Mouse (Mus musculus): Measurements from ENCODE around the gene Snd1. TPM values are rescaled to one million over a fixed set of nuclear protein-coding genes. Genes with fewer than 3 reads are reported as not detected.

Gene Snd1
- 113 and 126 TPM in 2 replicates for polyA plus RNA-seq (2014; fragmentation: Nextera tagmentation; extraction: Ambion mirVana)

- no peak within 1 kb of the TSS for H3K4me3 ChIP-seq (ENCODE audit: low read depth, low read length)
- H3K27me3 ChIP-seq (ENCODE audit: control insufficient read depth, insufficient read depth, low read length), result no peaks in the 10 kb centered on the region
- H3K36me3 ChIP-seq (ENCODE audit: control insufficient read depth, insufficient read depth, low read length), result no peaks in the 10 kb centered on the region
- no peak within 1 kb of the TSS for H3K9ac ChIP-seq (replicated peaks; ENCODE audit: low read depth, low read length)
- WGBS, result 85% methylated on average over 5 of the region's 5 CpGs
- no peak for ATAC-seq (ENCODE audit: insufficient number of reproducible peaks, insufficient read depth, low FRiP score, low read depth)
- H3K9me3 ChIP-seq (ENCODE audit: control insufficient read depth, low read depth, low read length), result no peaks in the 10 kb centered on the region
- no peak within 1 kb of the TSS for H3K27ac ChIP-seq (ENCODE audit: low read length)
- no peak within 1 kb of the TSS for H3K4me2 ChIP-seq (replicated peaks; ENCODE audit: low read depth, low read length)
- no peaks in the 10 kb centered on the region for H3K4me1 ChIP-seq (ENCODE audit: control insufficient read depth, insufficient read depth, low read length)
Measured at GRCm38 (mm10) chr6:28474839-28475238, at the start of gene Snd1. Gene Snd1, plus strand, starts transcription at chr6:28475139.

GRCm38 (mm10) chr6:28427096-28427839 lies 47.7 kb upstream of the Snd1 start, which contains the start of gene Fscn3:
Gene Fscn3, plus strand, starts transcription at chr6:28427789.
- no peaks in the 10 kb centered on the region for H3K27me3 ChIP-seq (ENCODE audit: control insufficient read depth, insufficient read depth, low read length)
- H3K27ac ChIP-seq (ENCODE audit: low read length), result no peak within 1 kb of the TSS
- ATAC-seq (ENCODE audit: insufficient number of reproducible peaks, insufficient read depth, low FRiP score, low read depth), result no peak
- no peak within 1 kb of the TSS for H3K9ac ChIP-seq (replicated peaks; ENCODE audit: low read depth, low read length)
- peaks cover 8% of the 10 kb centered on the region; the same call in 1 of the 2 replicates for H3K4me1 ChIP-seq (ENCODE audit: control insufficient read depth, insufficient read depth, low read length)
- H3K36me3 ChIP-seq (ENCODE audit: control insufficient read depth, insufficient read depth, low read length), result peaks cover 15% of the 10 kb centered on the region
- H3K4me2 ChIP-seq (replicated peaks; ENCODE audit: low read depth, low read length), result no peak within 1 kb of the TSS
- H3K9me3 ChIP-seq (ENCODE audit: control insufficient read depth, low read depth, low read length), result no peaks in the 10 kb centered on the region
- H3K4me3 ChIP-seq (ENCODE audit: low read depth, low read length), result no peak within 1 kb of the TSS
- 77% methylated on average over 3 of the region's 3 CpGs for WGBS

GRCm38 (mm10) chr6:28428290-28428689 lies 46.6 kb upstream of the Snd1 start, which contains the start of gene Gcc1:
Gene Gcc1, minus strand, starts transcription at chr6:28428390.
- Histone ChIP-seq H3K27ac (ENCODE audit: low read length) (no peak within 1 kb of the TSS), H3K4me2 (replicated peaks; ENCODE audit: low read depth, low read length) (no peak within 1 kb of the TSS), H3K4me3 (ENCODE audit: low read depth, low read length) (no peak within 1 kb of the TSS), H3K36me3 (ENCODE audit: control insufficient read depth, insufficient read depth, low read length) (peaks cover 15% of the 10 kb centered on the region), H3K27me3 (ENCODE audit: control insufficient read depth, insufficient read depth, low read length) (no peaks in the 10 kb centered on the region), H3K4me1 (ENCODE audit: control insufficient read depth, insufficient read depth, low read length) (peaks cover 8% of the 10 kb centered on the region; the same call in 1 of the 2 replicates), H3K9me3 (ENCODE audit: control insufficient read depth, low read depth, low read length) (no peaks in the 10 kb centered on the region), H3K9ac (replicated peaks; ENCODE audit: low read depth, low read length) (no peak within 1 kb of the TSS)
- WGBS, result 94% methylated on average over 3 of the region's 3 CpGs
- no peak for ATAC-seq (ENCODE audit: insufficient number of reproducible peaks, insufficient read depth, low FRiP score, low read depth)

GRCm38 (mm10) chr6:28429870-28430269 lies 45.1 kb upstream of the Snd1 start:
- H3K9me3 ChIP-seq (ENCODE audit: control insufficient read depth, low read depth, low read length), result no peaks in the 10 kb centered on the region
- H3K27ac ChIP-seq (ENCODE audit: low read length), result no peak overlapping the region
- 85% methylated on average over 11 of the region's 11 CpGs for WGBS
- no peak overlapping the region for H3K9ac ChIP-seq (replicated peaks; ENCODE audit: low read depth, low read length)
- no peak overlapping the region for H3K4me3 ChIP-seq (ENCODE audit: low read depth, low read length)
- no peak overlapping the region for H3K4me2 ChIP-seq (replicated peaks; ENCODE audit: low read depth, low read length)
- H3K27me3 ChIP-seq (ENCODE audit: control insufficient read depth, insufficient read depth, low read length), result no peaks in the 10 kb centered on the region
- no peak for ATAC-seq (ENCODE audit: insufficient number of reproducible peaks, insufficient read depth, low FRiP score, low read depth)
- H3K36me3 ChIP-seq (ENCODE audit: control insufficient read depth, insufficient read depth, low read length), result peaks cover 15% of the 10 kb centered on the region
- peaks cover under 1% of the 10 kb centered on the region; the same call in 1 of the 2 replicates for H3K4me1 ChIP-seq (ENCODE audit: control insufficient read depth, insufficient read depth, low read length)

- ATAC-seq (ENCODE audit: insufficient number of reproducible peaks, insufficient read depth, low FRiP score, low read depth), result peak; percentile 36; the same call in 1 of the 2 replicates
- 71% methylated on average over 10 of the region's 10 CpGs for WGBS
- H3K4me3 ChIP-seq (ENCODE audit: low read depth, low read length), result no peak overlapping the region
- H3K4me2 ChIP-seq (replicated peaks; ENCODE audit: low read depth, low read length), result no peak overlapping the region
- no peaks in the 10 kb centered on the region for H3K27me3 ChIP-seq (ENCODE audit: control insufficient read depth, insufficient read depth, low read length)
- no peak overlapping the region for H3K27ac ChIP-seq (ENCODE audit: low read length)
- H3K4me1 ChIP-seq (ENCODE audit: control insufficient read depth, insufficient read depth, low read length), result no peaks in the 10 kb centered on the region
- peaks cover 11% of the 10 kb centered on the region for H3K36me3 ChIP-seq (ENCODE audit: control insufficient read depth, insufficient read depth, low read length)
- no peak overlapping the region for H3K9ac ChIP-seq (replicated peaks; ENCODE audit: low read depth, low read length)
- no peaks in the 10 kb centered on the region for H3K9me3 ChIP-seq (ENCODE audit: control insufficient read depth, low read depth, low read length)
Measured at GRCm38 (mm10) chr6:28430795-28431537, 44.0 kb upstream of the Snd1 start.

- H3K9ac ChIP-seq (replicated peaks; ENCODE audit: low read depth, low read length), result no peak overlapping the region
- H3K4me2 ChIP-seq (replicated peaks; ENCODE audit: low read depth, low read length), result no peak overlapping the region
- no peaks in the 10 kb centered on the region for H3K9me3 ChIP-seq (ENCODE audit: control insufficient read depth, low read depth, low read length)
- H3K36me3 ChIP-seq (ENCODE audit: control insufficient read depth, insufficient read depth, low read length), result peaks cover 6% of the 10 kb centered on the region
- 60% methylated on average over 6 of the region's 6 CpGs for WGBS
- H3K27ac ChIP-seq (ENCODE audit: low read length), result no peak overlapping the region
- no peak overlapping the region for H3K4me3 ChIP-seq (ENCODE audit: low read depth, low read length)
- no peak for ATAC-seq (ENCODE audit: insufficient number of reproducible peaks, insufficient read depth, low FRiP score, low read depth)
- no peaks in the 10 kb centered on the region for H3K27me3 ChIP-seq (ENCODE audit: control insufficient read depth, insufficient read depth, low read length)
- no peaks in the 10 kb centered on the region for H3K4me1 ChIP-seq (ENCODE audit: control insufficient read depth, insufficient read depth, low read length)
Measured at GRCm38 (mm10) chr6:28431538-28431855, 43.4 kb upstream of the Snd1 start.

- H3K4me2 ChIP-seq (replicated peaks; ENCODE audit: low read depth, low read length), result no peak overlapping the region
- WGBS, result 87% methylated on average over 7 of the region's 7 CpGs
- no peak overlapping the region for H3K4me3 ChIP-seq (ENCODE audit: low read depth, low read length)
- no peaks in the 10 kb centered on the region for H3K4me1 ChIP-seq (ENCODE audit: control insufficient read depth, insufficient read depth, low read length)
- no peaks in the 10 kb centered on the region for H3K36me3 ChIP-seq (ENCODE audit: control insufficient read depth, insufficient read depth, low read length)
- H3K27me3 ChIP-seq (ENCODE audit: control insufficient read depth, insufficient read depth, low read length), result peaks cover 20% of the 10 kb centered on the region
- no peaks in the 10 kb centered on the region for H3K9me3 ChIP-seq (ENCODE audit: control insufficient read depth, low read depth, low read length)
- no peak for ATAC-seq (ENCODE audit: insufficient number of reproducible peaks, insufficient read depth, low FRiP score, low read depth)
- H3K27ac ChIP-seq (ENCODE audit: low read length), result no peak overlapping the region
- no peak overlapping the region for H3K9ac ChIP-seq (replicated peaks; ENCODE audit: low read depth, low read length)
Measured at GRCm38 (mm10) chr6:28447937-28448336, 27.0 kb upstream of the Snd1 start.

GRCm38 (mm10) chr6:28449253-28449652 lies 25.7 kb upstream of the Snd1 start, which contains the start of gene Pax4:
Gene Pax4, minus strand, starts transcription at chr6:28449353.
- Histone ChIP-seq H3K27ac (ENCODE audit: low read length) (no peak within 1 kb of the TSS), H3K9ac (replicated peaks; ENCODE audit: low read depth, low read length) (no peak within 1 kb of the TSS), H3K4me2 (replicated peaks; ENCODE audit: low read depth, low read length) (no peak within 1 kb of the TSS), H3K36me3 (ENCODE audit: control insufficient read depth, insufficient read depth, low read length) (no peaks in the 10 kb centered on the region), H3K9me3 (ENCODE audit: control insufficient read depth, low read depth, low read length) (no peaks in the 10 kb centered on the region), H3K4me3 (ENCODE audit: low read depth, low read length) (no peak within 1 kb of the TSS), H3K4me1 (ENCODE audit: control insufficient read depth, insufficient read depth, low read length) (no peaks in the 10 kb centered on the region), H3K27me3 (ENCODE audit: control insufficient read depth, insufficient read depth, low read length) (peaks cover 20% of the 10 kb centered on the region)
- no peak for ATAC-seq (ENCODE audit: insufficient number of reproducible peaks, insufficient read depth, low FRiP score, low read depth)
- 80% methylated on average over 2 of the region's 2 CpGs for WGBS
